ENCODE assay signal across 26 mouse cellular contexts in genomic region chr3:6920253-6920652, GRCm38 (mm10).
"Had no signal": no experiment of that assay in that cellular context is flagged by ENCODE, and none has a peak within 500 bp of the region (broad histone marks: within the 10 kb centered on the region; RNA-seq: fewer than 3 reads in every experiment).

No protein-coding gene starts in this region.

- H3K27me3 ChIP-seq: heart, embryonic 12.5 days; hindbrain, embryonic 12.5 days; intestine, embryonic 15.5 days; kidney, embryonic 15.5 days; liver, embryonic 13.5 days; liver, embryonic 15.5 days had no signal

- H3K4me2 ChIP-seq: heart, embryonic 12.5 days; hindbrain, embryonic 12.5 days; hindbrain, embryonic 14.5 days; intestine, embryonic 15.5 days; kidney, embryonic 15.5 days; liver, embryonic 11.5 days; liver, embryonic 13.5 days; liver, embryonic 15.5 days had no signal

- ATAC-seq: forebrain, postnatal 0 days; hindbrain, embryonic 16.5 days; inflammation-experienced regulatory T-cells, adult 6 months; intestine, embryonic 15.5 days; intestine, postnatal 0 days had no signal

- H3K4me3 ChIP-seq: heart, embryonic 10.5 days; heart, embryonic 12.5 days; hindbrain, embryonic 10.5 days; hindbrain, embryonic 12.5 days; intestine, embryonic 15.5 days; kidney, embryonic 15.5 days; layer of hippocampus, adult 2 months; liver, embryonic 13.5 days; liver, embryonic 15.5 days had no signal

- H3K27ac ChIP-seq: heart, embryonic 10.5 days; hindbrain, embryonic 10.5 days; hindbrain, embryonic 12.5 days; hindbrain, embryonic 14.5 days; intestine, embryonic 15.5 days; kidney, embryonic 15.5 days; layer of hippocampus, adult 2 months; liver, embryonic 13.5 days; liver, embryonic 15.5 days had no signal

- H3K4me1 ChIP-seq: heart, embryonic 10.5 days; heart, embryonic 12.5 days; hindbrain, embryonic 10.5 days; hindbrain, embryonic 12.5 days; intestine, embryonic 15.5 days; kidney, embryonic 15.5 days; liver, embryonic 13.5 days; liver, embryonic 15.5 days had no signal

- H3K36me3 ChIP-seq: heart, embryonic 10.5 days; heart, embryonic 12.5 days; hindbrain, embryonic 10.5 days; hindbrain, embryonic 12.5 days; intestine, embryonic 15.5 days; kidney, embryonic 15.5 days; liver, embryonic 13.5 days; liver, embryonic 15.5 days had no signal

- DNase-seq: forebrain, postnatal 0 days; gastrocnemius, postnatal 10 days; gastrocnemius, postnatal 25 days; heart, adult 18-20 months; heart, postnatal 10 days; heart, postnatal 4 days; kidney, adult 18-20 months; kidney, adult 8-10 months; kidney, postnatal 10 days; kidney, postnatal 25 days; left cerebral cortex, postnatal 4 days; liver; liver, embryonic 13.5 days had no signal

- H3K9ac ChIP-seq: forebrain, postnatal 0 days; heart, embryonic 12.5 days; hindbrain, embryonic 12.5 days; hindbrain, embryonic 14.5 days; intestine, embryonic 15.5 days; kidney, embryonic 15.5 days; liver, embryonic 13.5 days; liver, embryonic 15.5 days had no signal

- H3K9me3 ChIP-seq: heart, embryonic 10.5 days; heart, embryonic 12.5 days; hindbrain, embryonic 10.5 days; hindbrain, embryonic 12.5 days; intestine, embryonic 15.5 days; kidney, embryonic 15.5 days; liver, embryonic 13.5 days; liver, embryonic 15.5 days had no signal
